Mouse (Mus musculus): ENCODE results near the gene Rtl8c. TPM values are rescaled to one million over a fixed set of nuclear protein-coding genes. Genes with fewer than 3 reads are reported as not detected.
"Not testable (repeated sequence)": the region's sequence is repeated elsewhere in the genome, so short reads cannot be mapped to it uniquely, and the experiment has no call there.

Rtl8c gene
- polyA plus RNA-seq (2016; fragmentation: Nextera tagmentation; extraction: Ambion mirVana): 40.0 and 58.2 TPM in 2 replicates

DNA sequence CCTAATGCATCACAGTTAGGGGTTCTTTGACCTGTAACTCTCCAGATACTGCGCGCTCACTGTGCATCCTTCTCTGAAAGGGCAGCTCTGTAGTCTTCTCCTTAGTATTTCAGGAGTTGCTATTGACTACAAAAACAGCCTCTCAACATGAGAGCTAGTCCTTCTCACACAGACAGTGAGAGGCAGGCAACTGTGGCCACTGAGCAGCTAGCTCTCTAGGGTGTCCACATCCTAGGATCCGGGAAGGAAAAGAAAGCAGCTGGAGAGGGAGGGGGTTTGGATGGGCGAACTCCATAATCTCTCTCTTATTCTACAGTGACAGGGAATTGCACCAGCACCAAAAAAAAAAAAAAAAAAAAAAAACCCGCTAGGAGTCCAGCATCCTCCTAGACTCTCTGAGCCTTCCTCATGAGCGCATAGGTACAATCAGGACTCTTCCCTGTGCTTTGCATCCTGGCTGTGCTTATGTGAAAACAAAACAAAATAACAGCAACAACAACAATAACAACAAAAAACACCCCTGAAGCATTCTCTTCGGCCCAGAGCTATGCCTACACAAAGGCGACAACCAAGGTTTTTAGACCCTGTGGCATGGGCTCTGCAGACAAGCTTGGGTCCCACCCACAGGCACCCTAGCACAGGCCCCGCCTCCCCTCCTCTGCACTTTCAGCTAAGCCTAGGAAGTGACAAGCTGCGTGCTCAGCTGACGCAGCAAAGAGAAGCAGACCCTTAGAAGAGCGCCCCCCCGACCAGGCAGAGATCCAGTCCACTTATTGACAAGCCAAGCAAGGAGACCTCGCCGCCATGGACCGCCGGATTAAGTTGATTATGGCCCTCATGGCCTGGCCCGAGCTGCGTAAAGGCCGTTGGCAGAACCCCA lies at the start of gene Rtl8c:
TSS of gene Rtl8c (plus strand) at position 791 of the 880 bp plus-strand sequence.
- H3K9me3 ChIP-seq: no peaks in the 10 kb centered on the region
- H3K27ac ChIP-seq: peak within 1 kb of the TSS; percentile 84
- peak; percentile 59 for DNase-seq (ENCODE audit: low spot score)
- no peaks in the 10 kb centered on the region for H3K27me3 ChIP-seq (ENCODE audit: insufficient read depth, poor library complexity, severe bottlenecking)
- no peaks in the 10 kb centered on the region for H3K36me3 ChIP-seq
- no peaks in the 10 kb centered on the region; the same call in 1 of the 2 replicates for H3K4me1 ChIP-seq (replicated peaks)
- peak within 1 kb of the TSS; percentile 50 for H3K4me3 ChIP-seq
- 25% methylated on average over 20 of the region's 20 CpGs for WGBS

DNA sequence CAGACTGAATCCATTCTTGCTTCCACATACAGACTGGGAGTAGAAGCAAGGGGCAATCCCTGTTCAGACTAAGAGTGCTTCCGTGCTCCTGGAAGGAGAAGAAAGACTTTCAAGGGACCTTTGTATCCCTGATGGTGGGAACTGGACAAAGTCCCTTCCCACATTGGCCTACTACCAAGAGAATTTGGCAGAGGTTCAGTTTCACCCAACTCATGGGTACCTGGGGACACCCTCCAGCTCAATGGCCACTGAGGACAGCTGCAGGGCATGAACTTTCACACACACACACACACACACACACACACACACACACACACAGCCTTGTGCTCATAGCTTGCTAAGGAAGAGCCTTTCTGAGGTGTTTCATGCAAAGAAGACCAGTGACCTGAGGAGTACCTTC lies 28.5 kb upstream of the Rtl8c start:
- Histone ChIP-seq H3K9me3 (no peaks in the 10 kb centered on the region), H3K36me3 (no peaks in the 10 kb centered on the region), H3K27ac (no peak overlapping the region), H3K4me3 (no peak overlapping the region), H3K27me3 (ENCODE audit: insufficient read depth, poor library complexity, severe bottlenecking) (no peaks in the 10 kb centered on the region), H3K4me1 (replicated peaks) (no peaks in the 10 kb centered on the region)
- whole genome bisulfite sequencing: 85% methylated on average over 1 of the region's 1 CpGs
- DNase-seq (ENCODE audit: low spot score): no peak

- DNase-seq (ENCODE audit: low spot score); H3K27ac ChIP-seq; H3K4me3 ChIP-seq; H3K27me3 ChIP-seq (ENCODE audit: insufficient read depth, poor library complexity, severe bottlenecking); H3K9me3 ChIP-seq; H3K36me3 ChIP-seq; H3K4me1 ChIP-seq (replicated peaks): not testable (repeated sequence)
- WGBS: 94% methylated on average over 2 of the region's 4 CpGs
Measured at GRCm38 (mm10) chrX:53581407-53581806, 26.4 kb upstream of the Rtl8c start.

- not testable (repeated sequence) for H3K9me3 ChIP-seq; DNase-seq (ENCODE audit: low spot score); H3K27me3 ChIP-seq (ENCODE audit: insufficient read depth, poor library complexity, severe bottlenecking); H3K36me3 ChIP-seq; H3K4me1 ChIP-seq (replicated peaks); H3K4me3 ChIP-seq; H3K27ac ChIP-seq
- WGBS: 57% methylated on average over 4 of the region's 4 CpGs
Measured at GRCm38 (mm10) chrX:53583404-53583803, 24.4 kb upstream of the Rtl8c start.

DNA sequence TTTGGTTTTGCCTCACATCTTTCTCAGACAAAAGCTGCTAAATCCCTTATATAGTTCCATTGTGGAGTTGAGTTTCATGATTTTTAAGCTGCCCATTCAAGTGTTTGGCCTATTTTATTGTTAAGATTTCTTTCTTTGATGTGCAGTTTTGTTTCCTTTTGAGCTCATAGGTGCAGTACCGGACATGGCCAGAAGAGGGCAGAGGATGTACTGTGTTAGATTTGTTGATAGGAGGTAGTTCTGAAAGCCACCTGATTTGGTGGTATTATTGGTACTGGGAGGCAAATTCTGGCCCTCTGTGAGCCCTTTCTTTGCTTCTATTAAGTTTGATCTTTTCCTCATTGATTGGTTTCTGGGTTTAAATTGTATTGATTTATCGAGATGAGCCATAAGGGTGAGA lies 7.8 kb upstream of the Rtl8c start:
- H3K9me3 ChIP-seq; H3K36me3 ChIP-seq; H3K27ac ChIP-seq; H3K4me3 ChIP-seq; H3K27me3 ChIP-seq (ENCODE audit: insufficient read depth, poor library complexity, severe bottlenecking); DNase-seq (ENCODE audit: low spot score); H3K4me1 ChIP-seq (replicated peaks): not testable (repeated sequence)
- WGBS: 42% methylated on average over 2 of the region's 2 CpGs

- not testable (repeated sequence) for H3K36me3 ChIP-seq; H3K4me1 ChIP-seq (replicated peaks); H3K27me3 ChIP-seq (ENCODE audit: insufficient read depth, poor library complexity, severe bottlenecking); H3K9me3 ChIP-seq; DNase-seq (ENCODE audit: low spot score); H3K27ac ChIP-seq; H3K4me3 ChIP-seq
- 18% methylated on average over 1 of the region's 1 CpGs for WGBS
Measured at GRCm38 (mm10) chrX:53606176-53606575, 1.7 kb upstream of the Rtl8c start.

DNA sequence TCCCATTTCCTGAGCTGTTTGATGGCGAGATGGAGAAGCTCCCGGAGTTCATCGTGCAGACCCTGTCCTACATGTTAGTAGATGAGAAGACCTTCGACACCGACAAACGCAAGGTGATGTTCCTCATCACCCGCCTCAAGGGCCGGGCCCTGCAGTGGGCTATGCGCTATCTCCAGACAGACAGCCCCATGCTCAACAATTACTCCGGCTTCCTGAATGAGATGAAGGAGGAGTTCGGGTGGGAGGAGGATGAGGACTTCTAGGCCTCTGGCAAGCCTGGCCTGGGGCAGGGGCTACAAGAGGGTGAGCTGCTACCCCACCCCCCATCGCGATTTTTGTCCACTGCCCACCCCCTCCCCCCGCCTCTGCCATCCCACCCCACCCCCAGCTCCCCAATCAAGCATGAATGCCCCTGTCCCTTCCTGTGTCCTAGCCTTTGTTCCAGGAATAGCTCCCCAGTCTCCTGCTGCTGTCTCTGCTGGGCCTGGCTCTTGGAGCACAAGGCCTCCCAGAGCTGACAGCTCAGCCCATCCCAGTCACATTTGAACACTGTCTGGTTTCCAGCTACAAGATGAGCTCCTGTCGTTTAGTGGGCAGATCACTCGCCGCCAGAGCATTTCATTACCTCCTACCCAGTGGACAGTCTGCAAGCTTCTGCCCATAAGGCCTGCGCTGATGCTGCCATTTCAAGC lies 436 bp downstream of the Rtl8c start:
- 24% methylated on average over 18 of the region's 18 CpGs for WGBS
- Histone ChIP-seq H3K9me3 (no peaks in the 10 kb centered on the region), H3K27ac (peak overlapping the region; percentile 84), H3K36me3 (no peaks in the 10 kb centered on the region), H3K4me1 (replicated peaks) (no peaks in the 10 kb centered on the region; the same call in 1 of the 2 replicates), H3K4me3 (peak overlapping the region; percentile 50), H3K27me3 (ENCODE audit: insufficient read depth, poor library complexity, severe bottlenecking) (no peaks in the 10 kb centered on the region)
- DNase-seq (ENCODE audit: low spot score): peak; percentile 19

DNA sequence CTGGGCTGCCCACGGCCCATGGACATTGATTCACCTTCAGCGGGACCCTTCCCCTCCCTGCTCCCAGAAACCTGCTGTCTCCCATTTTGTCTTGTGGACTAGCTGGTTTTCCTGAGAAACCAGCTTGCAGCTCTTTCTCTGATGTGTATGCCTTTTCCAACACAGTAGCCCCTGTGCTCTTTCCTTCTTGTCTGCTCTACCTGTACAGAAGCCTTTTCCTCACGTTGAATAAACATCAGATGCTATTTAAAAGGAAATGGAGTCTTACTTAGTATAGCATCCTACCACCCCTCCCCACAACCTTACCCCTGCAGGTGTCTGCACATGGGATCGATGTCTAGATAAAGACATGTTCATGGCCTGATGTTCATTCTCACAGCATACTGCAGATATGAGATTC lies 1.0 kb downstream of the Rtl8c start, which contains the start of gene Gm14597:
TSS of gene Gm14597 (minus strand) at position 101 of the 400 bp plus-strand sequence.
- H3K4me1 ChIP-seq (replicated peaks); DNase-seq (ENCODE audit: low spot score); H3K27me3 ChIP-seq (ENCODE audit: insufficient read depth, poor library complexity, severe bottlenecking); H3K36me3 ChIP-seq; H3K9me3 ChIP-seq: not testable (repeated sequence)
- WGBS: 84% methylated on average over 3 of the region's 4 CpGs
- Histone ChIP-seq H3K4me3 (peak within 1 kb of the TSS; percentile 50), H3K27ac (peak within 1 kb of the TSS; percentile 84)

GRCm38 (mm10) chrX:53610571-53610970 lies 2.7 kb downstream of the Rtl8c start:
- peak; percentile 36 for DNase-seq (ENCODE audit: low spot score)
- Histone ChIP-seq H3K27ac (no peak overlapping the region), H3K36me3 (no peaks in the 10 kb centered on the region), H3K27me3 (ENCODE audit: insufficient read depth, poor library complexity, severe bottlenecking) (no peaks in the 10 kb centered on the region), H3K9me3 (no peaks in the 10 kb centered on the region), H3K4me3 (no peak overlapping the region), H3K4me1 (replicated peaks) (no peaks in the 10 kb centered on the region; the same call in 1 of the 2 replicates)
- 3% methylated on average over 3 of the region's 3 CpGs for WGBS

DNA sequence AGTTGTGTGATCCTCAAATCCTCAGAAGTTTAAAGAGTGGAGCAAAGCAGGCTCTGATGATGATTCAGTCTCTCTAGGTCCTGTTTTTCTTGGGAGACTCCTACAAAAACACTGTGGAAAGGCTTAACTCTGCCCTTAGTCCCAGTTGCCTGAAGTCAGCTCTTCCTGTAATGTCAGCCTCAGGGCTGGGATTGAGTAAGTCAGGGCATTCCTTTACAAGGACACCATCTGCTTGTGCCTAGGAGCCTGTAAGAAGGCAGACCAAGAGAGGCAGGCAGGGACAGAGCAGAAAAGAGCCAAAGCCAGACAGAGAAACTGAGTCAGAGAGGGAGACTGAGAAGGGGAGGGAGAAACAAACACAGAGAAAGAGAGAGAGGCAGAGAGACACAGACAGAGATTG lies 3.6 kb downstream of the Rtl8c start:
- not testable (repeated sequence) for H3K27me3 ChIP-seq (ENCODE audit: insufficient read depth, poor library complexity, severe bottlenecking); DNase-seq (ENCODE audit: low spot score); H3K4me3 ChIP-seq; H3K36me3 ChIP-seq; H3K4me1 ChIP-seq (replicated peaks); H3K9me3 ChIP-seq; H3K27ac ChIP-seq

DNA sequence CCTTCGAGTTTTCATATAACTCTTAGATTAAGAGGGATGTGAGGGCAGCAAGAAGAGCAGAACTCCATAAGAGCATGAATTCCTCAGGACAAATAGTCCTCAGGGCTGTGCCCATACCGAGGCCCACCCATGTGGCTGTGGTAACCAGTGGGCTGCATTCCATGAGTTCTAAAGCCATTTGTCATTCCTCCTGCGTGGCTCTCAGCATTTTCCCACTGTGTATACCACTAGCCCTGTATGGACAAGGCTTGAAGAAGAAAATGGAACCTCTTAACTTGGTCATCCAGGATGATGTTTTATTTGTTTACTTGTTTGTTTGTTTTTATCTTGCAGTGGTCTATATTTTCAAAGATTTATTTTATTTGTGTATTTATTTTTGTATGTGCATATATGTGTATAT lies 30.3 kb downstream of the Rtl8c start:
- 66% methylated on average over 3 of the region's 3 CpGs for WGBS
- not testable (repeated sequence) for H3K4me1 ChIP-seq (replicated peaks)

DNA sequence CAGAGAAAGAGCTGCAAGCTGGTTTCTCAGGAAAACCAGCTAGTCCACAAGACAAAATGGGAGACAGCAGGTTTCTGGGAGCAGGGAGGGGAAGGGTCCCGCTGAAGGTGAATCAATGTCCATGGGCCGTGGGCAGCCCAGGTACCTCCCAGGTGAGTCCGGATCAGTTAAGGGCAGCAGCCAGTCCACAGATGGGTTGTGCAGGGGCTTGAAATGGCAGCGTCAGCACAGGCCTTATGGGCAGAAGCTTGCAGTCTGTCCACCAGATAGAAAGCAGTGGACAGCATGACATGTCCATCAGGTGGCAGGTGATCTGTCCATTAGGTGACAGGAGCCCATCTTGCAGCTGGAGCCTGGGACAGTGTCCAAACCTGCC lies 34.8 kb downstream of the Rtl8c start:
- H3K27me3 ChIP-seq (ENCODE audit: insufficient read depth, poor library complexity, severe bottlenecking); H3K9me3 ChIP-seq; H3K36me3 ChIP-seq; H3K27ac ChIP-seq; H3K4me1 ChIP-seq (replicated peaks); DNase-seq (ENCODE audit: low spot score): not testable (repeated sequence)
- WGBS: 57% methylated on average over 4 of the region's 4 CpGs
- peak overlapping the region; percentile 36; the same call in 1 of the 2 replicates for H3K4me3 ChIP-seq

More for the DNA sequence above, 30.3 kb downstream of the Rtl8c start:
- H3K27me3 ChIP-seq (ENCODE audit: insufficient read depth, poor library complexity, severe bottlenecking); H3K9me3 ChIP-seq; H3K36me3 ChIP-seq; H3K27ac ChIP-seq; DNase-seq (ENCODE audit: low spot score); H3K4me3 ChIP-seq: not testable (repeated sequence)
